7 mouse cellular contexts compared by ENCODE assay signal in the genomic region with DNA sequence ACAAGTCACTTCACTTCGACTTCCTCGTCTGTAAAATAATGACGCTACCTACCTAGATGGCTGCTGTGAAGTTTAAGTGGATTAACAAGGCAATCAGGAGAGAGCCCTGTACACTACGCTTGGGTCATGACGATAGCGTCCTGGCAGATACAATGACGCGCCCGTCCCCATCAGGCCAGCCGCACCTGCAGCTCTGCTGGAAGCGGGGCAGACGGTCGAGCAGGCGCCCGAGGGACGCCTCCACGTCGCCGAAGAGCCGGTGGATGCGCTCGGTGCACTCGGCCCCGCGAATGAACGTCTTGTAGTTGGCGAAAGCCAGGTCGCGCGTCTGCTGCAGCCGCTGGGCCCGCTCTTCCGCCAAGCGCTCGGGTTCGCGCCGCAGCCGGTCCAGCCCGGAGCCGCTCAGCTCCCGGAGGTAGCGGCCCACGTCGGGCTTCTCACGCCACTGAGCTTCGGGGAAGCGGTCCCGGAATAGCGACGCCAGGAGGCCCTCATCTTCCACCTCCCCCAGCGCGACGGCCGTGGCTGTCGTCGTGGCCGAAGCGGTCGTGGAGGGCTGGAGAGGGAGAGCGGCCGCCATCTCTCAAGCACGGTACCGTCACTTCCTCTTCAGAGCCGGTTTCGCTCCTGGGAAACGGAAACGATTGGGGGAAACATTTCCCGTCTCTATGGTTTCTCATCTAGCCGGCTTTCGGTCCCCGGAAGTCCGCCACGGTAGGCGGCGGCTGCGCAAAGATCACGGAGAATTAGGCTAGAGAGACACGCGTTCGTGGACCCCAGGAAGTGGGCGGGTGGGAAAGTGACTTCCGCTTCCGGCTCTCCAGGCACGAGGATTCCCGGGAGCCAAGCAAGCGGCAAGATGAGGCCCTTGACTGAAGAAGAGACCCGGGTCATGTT. TPM values are rescaled to one million over a fixed set of nuclear protein-coding genes. Genes with fewer than 3 reads are reported as not detected.
DNase-seq lines count a peak whose midpoint lies in the region; ATAC-seq lines count a peak whose summit lies in the region.

A gene (minus strand): TSS at position 614 of the 897 bp plus-strand sequence.
A gene (plus strand): TSS at position 802 of the 897 bp plus-strand sequence.

- peaks cover 36% of the 10 kb centered on the region for H3K36me3 ChIP-seq in intestine, embryonic 15.5 days
- peaks cover 70% of the 10 kb centered on the region for H3K36me3 ChIP-seq in midbrain, embryonic 10.5 days

- WGBS in intestine, embryonic 15.5 days = under 1% methylated on average over 84 of the region's 88 CpGs
- under 1% methylated on average over 88 of the region's 88 CpGs for WGBS in midbrain, embryonic 10.5 days

- H3K9ac ChIP-seq in intestine, embryonic 15.5 days = peak within 1 kb of the TSS; percentile 91

- no peaks in the 10 kb centered on the region for H3K9me3 ChIP-seq in intestine, embryonic 15.5 days
- no peaks in the 10 kb centered on the region for H3K9me3 ChIP-seq in midbrain, embryonic 10.5 days (replicated peaks)

- intact Hi-C loops in gastrocnemius, postnatal 36 days (cut with DNase I) = no loop called here
- intact Hi-C loops in left cerebral cortex, postnatal 25 days (cut with DNase I) = loop anchor here (1.0 kb wide), 1 partner anchor 8 kb away; a partner anchor contains a TSS

- peaks cover 10% of the 10 kb centered on the region; the same call in 1 of the 2 replicates for H3K4me1 ChIP-seq in intestine, embryonic 15.5 days (replicated peaks)
- peaks cover 22% of the 10 kb centered on the region for H3K4me1 ChIP-seq in midbrain, embryonic 10.5 days

- peak within 1 kb of the TSS; percentile 66 for H3K27ac ChIP-seq in intestine, embryonic 15.5 days
- H3K27ac ChIP-seq in midbrain, embryonic 10.5 days (replicated peaks) = peak within 1 kb of the TSS; percentile 88

- peak within 1 kb of the TSS; percentile 82 for H3K4me3 ChIP-seq in intestine, embryonic 15.5 days (replicated peaks)
- H3K4me3 ChIP-seq in midbrain, embryonic 10.5 days = peak within 1 kb of the TSS; percentile 86

- peak; percentile 97 for ATAC-seq in intestine, embryonic 15.5 days

- no peaks in the 10 kb centered on the region for H3K27me3 ChIP-seq in intestine, embryonic 15.5 days (replicated peaks)
- H3K27me3 ChIP-seq in midbrain, embryonic 10.5 days (ENCODE audit: low read depth, poor library complexity, severe bottlenecking) = no peaks in the 10 kb centered on the region

- DNase-seq in adrenal gland, adult 2 months = peak; percentile 98
- DNase-seq in embryo, embryonic 11.5 days (ENCODE audit: low read depth, low spot score) = peak; percentile 95
- peak; percentile 89 to 94 for DNase-seq in gastrocnemius, postnatal 36 days
- peak; percentile 96 to 99 for DNase-seq in left cerebral cortex, postnatal 25 days (ENCODE audit: low spot score in 2 of 2)
- peak; percentile 96 for DNase-seq in midbrain, embryonic 10.5 days (ENCODE audit: low spot score)
- peak; percentile 89 for DNase-seq in right cerebral cortex, postnatal 4 days

- peak within 1 kb of the TSS; percentile 82 for H3K4me2 ChIP-seq in intestine, embryonic 15.5 days (replicated peaks)

RNA-seq across cellular contexts. Expression of the first gene that starts in this region (rescaled TPM):
- total RNA-seq in adrenal gland, adult 2 months (2021) = 10 to 100 TPM; 36.6 to 37.6 TPM
- 31.1 and 36.8 TPM in 2 replicates for polyA plus RNA-seq in adrenal gland, adult 2 months (2012; rRNA removed)
- total RNA-seq in gastrocnemius, postnatal 36 days (2021) = 10 to 100 TPM; 15.0 to 16.1 TPM
- polyA plus RNA-seq in intestine, embryonic 15.5 days (2015; fragmentation: Nextera tagmentation; extraction: Ambion mirVana) = 39.3 and 40.4 TPM in 2 replicates
- total RNA-seq in left cerebral cortex, postnatal 25 days (2021) = 10 to 100 TPM; 25.8 to 27.2 TPM
- polyA plus RNA-seq in midbrain, embryonic 10.5 days (2016; fragmentation: Nextera tagmentation; extraction: Ambion mirVana) = 38.2 and 40.8 TPM in 2 replicates

RNA-seq across cellular contexts. Expression of the second gene that starts in this region (rescaled TPM):
- 10 to 100 TPM; 49.3 to 54.3 TPM for total RNA-seq in adrenal gland, adult 2 months (2021)
- polyA plus RNA-seq in adrenal gland, adult 2 months (2012; rRNA removed) = 15.3 and 17.2 TPM in 2 replicates
- 10 to 100 TPM; 13.7 to 21.5 TPM for total RNA-seq in gastrocnemius, postnatal 36 days (2021)
- 92.5 and 97.3 TPM in 2 replicates for polyA plus RNA-seq in intestine, embryonic 15.5 days (2015; fragmentation: Nextera tagmentation; extraction: Ambion mirVana)
- total RNA-seq in left cerebral cortex, postnatal 25 days (2021) = 10 to 100 TPM; 43.0 to 46.6 TPM
- polyA plus RNA-seq in midbrain, embryonic 10.5 days (2016; fragmentation: Nextera tagmentation; extraction: Ambion mirVana) = 113 and 125 TPM in 2 replicates

Comparison
In these comparisons a context has a peak if more than half of its experiments do, and no peak if none do; other contexts are left out.
1. Peak in every context shown above with its lines: DNase-seq, ATAC-seq, H3K4me3 ChIP-seq and H3K27ac ChIP-seq.